Mouse (Mus musculus) ZHBTc4 (cell line): ENCODE results near the gene Syt8.

Source experiments
- DNase-seq: peaks from one replicate; pipeline ENCODE4 v3.0.0-alpha.2; 2011; ENCODE audit warnings: low read depth, low spot score

Gene Syt8

DNA sequence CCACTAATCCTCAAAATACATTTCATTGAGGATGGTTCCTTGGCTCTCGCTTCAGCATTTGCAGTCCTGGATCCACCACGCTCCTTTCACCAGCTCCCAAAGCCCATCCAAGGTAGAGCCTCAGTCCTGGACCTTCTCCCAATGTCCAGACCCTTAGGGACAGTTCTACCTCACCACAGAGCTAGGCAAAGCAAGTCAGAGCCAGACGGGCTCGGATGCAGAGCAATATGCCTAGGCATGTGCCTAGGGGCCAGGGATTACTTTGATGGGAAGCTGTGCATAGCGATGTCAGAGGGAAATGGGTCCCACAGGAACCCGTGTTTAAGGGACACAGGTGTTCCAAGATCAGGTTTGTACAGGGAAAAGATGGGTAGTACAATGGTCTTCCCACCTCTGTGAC lies 10.7 kb downstream of the Syt8 start:
- DNase-seq, result no peak

DNA sequence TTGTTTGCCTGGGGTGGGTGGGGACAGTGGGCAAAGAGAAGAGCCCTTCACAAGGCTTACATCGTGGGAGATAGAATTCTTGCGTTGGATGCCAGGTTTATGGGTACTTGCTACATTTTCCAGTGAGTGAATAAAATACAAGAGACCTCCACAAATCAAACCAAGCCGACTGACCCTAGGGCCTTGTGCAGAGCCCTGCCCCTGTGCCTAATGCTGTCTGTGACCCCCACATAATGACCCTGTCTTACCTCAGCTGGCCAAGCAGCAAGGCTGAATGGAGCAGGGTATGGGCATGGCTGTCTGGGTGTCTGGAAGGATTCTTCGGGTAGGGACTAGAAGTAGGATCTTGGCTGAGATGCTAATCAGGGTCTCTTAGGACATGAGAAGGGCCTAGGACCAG lies 11.6 kb downstream of the Syt8 start:
- DNase-seq, result no peak

DNA sequence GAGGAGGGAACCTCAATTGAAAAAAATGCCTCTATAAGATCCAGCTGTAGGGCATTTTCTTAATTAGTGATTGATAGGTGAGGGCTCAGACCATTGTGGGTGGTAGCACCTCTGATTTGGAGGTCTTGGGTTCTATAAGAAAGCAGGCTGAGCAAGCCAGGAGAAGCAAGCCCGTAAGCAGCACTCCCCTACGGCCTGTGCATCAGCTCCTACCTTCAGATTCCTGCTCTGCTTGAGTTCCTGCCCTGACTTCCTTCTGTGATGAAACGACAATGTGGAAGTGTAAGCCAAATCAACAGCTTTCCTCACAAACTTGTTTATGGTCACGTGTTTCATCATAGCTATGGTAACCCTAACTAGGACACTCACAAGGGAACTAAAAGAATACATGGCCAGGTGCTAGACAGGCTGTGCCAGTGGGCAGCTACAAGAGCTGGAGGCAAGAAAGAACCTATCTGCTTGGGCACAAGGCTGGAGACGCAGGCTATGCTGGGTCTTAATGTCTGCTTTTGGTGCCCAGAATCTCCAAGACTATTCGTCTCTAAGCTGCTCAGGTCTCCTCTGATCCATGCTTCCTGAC lies 14.5 kb downstream of the Syt8 start:
- no peak for DNase-seq

DNA sequence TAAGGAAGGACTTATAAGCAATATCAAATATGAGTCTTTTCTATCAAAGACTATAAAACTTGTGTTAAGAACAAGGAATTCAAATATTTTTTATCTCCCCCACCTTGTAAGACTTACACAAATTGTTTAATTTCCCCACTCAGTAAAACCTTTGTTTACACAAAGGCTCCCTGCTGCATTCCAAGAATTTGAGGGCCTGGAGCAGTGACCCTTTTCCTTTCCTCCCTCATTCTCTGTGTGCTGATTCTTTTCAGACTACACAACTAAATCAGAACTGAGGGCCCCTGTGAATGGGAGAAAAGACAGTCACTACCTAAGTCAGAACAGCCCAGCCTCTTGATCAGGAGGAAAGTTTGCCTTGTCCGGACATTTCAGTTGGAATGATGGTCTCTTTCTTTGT lies 20.1 kb downstream of the Syt8 start:
- no peak for DNase-seq

DNA sequence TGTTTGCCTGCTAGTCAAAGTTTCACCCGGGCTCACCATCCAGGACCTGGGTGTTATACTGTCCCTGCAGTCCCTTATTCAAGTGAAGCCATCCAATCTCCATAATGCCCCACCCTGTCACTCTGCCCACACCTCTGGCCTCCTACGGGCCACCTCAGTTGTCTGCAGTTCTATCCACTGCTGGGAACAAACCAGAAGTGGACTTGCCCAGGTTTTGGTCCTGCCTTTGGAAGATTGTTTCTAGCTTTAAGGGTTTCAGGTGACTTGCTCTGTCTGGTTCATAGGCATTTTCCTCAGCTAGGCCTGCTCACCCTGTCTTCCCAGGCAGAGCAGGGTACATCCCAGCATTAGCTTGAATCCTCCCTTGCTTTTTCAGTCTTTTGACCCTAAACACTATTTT lies 20.6 kb downstream of the Syt8 start:
- no peak for DNase-seq

DNA sequence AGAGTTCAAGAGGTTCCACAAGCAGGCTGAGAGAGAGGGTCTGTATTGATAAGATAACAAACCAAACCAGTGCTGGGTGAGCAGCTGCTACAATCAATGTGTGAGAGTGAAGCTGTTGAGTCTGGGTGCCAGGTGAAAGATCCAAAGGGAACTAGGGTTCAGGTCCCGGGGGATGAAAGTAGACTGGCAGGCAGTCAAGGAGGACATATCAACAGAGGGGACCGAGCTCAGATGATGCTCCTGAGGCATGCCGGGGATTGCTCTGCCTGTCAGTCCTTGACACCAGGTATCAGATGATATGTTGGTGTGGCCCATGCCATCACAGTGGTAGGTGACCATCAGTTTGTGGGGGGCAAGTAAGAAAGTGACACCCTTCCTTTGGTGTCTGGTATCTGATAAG lies 22.2 kb downstream of the Syt8 start:
- DNase-seq, result no peak

DNA sequence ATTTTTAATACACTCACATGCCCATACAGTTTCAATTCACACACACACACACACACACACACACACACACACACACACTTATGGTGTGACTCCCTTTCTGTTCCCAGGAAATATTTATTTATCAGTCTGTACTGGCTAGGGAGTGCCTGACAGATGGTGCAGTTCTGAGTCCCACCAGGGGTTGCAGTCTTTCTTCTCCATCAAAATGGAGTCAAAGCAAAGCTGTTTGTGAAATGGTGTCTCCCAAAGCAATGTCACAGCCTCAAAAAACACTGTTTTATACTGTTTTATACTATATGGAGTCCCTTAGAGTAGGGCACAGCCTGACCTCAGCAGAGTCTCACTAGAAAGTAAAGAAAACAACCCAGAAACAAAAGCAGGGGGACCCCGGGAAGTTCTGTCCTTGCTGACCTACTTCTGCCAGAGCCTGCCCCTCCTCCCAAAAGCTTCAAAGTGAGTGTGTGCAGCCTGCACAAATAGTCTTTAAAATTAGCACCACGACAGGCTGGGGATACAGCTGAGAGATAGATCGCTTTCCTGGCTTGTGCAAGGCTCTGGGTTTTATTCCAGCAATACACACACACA lies 22.7 kb downstream of the Syt8 start:
- no peak for DNase-seq

DNA sequence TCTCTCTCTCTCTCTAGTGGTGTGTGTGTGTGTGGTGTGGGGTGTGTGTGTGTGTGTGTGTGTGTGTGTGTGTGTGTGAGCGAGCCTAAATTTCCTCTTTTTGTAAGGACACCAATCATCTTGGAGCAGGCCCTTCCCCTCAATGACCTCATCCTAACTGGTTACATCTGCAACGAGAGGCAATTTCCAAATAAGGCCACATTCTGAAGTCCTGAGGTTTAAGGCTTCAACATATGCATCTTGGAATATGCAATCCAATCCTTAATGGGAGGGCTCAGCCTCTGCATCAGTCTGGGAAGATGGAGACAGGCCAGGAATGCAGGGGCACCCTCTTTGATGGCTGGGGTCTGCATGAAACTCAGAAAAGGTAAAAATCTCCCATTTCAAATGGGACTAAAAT lies 23.4 kb downstream of the Syt8 start:
- DNase-seq, result no peak

DNA sequence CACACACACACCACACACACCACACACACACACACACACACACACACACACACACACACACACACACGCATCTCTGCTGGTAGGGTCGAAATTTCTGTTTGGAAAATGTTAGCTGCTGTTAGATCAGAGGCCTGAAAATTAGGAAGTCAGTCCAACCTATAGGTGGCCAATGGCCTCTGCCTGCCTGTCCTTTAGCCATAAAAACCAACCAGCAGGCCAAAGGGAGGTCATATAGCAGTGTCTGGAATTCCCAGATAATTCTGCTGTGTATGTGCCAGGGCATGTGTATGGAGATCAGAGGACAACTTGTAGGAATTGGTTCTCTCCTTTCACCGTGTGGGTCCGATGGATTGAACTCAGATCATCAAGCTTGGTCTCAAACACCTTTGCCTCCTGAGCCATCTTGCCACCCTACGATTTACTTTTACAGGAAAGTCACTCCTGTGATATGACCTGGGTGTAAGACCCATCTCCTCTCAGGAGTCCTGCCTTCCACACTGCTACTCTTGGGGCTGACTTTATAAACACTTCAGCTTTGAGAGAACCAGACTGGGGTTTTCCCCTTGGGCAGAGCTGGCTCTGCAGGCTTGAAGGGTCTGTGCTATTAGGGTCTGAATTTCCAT lies 24.1 kb downstream of the Syt8 start:
- no peak for DNase-seq

DNA sequence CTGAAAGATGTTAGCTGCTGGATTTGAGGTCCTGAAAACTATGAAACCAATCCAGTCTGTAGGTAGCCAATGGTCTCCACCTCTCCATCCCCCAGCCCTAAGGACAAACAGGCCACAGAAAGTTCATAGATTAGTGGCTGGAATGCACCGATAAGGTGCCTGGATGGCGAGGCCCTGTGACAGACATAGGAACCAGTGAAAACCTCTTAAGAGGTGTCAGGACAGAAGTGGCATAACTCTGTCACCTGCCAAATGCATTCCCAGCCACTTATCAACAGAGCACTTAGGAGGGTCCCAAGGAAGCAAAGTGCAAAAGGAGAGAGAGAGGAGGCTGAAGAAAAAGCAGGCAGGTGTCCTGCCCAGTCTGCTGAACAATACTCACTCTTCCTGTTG lies 24.6 kb downstream of the Syt8 start:
- no peak for DNase-seq

DNA sequence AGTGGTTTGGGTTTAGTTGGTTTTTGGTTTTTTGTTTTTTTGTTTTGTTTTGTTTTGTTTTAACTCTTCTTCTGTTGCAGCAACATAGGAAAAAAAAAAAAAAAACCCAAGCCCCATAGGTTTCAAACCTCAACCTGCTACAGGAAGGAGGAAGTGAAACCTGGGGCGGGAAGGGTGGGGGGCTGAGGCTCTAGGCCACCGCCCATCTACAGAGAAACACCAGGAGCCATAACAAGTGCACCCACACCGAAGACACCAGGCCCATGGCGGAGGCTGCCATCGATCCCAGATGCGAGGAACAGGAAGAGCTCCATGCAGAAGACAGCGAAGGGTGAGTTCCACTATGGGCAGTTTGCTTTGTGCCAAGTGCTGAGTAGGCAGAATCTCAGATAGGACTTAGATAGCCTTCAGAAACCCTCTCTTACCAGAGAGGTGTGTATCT lies 26.0 kb downstream of the Syt8 start, which contains the start of gene Lsp1:
Gene Lsp1 (plus strand): TSS at position 174 of the 442 bp plus-strand sequence.
- DNase-seq, result no peak

DNA sequence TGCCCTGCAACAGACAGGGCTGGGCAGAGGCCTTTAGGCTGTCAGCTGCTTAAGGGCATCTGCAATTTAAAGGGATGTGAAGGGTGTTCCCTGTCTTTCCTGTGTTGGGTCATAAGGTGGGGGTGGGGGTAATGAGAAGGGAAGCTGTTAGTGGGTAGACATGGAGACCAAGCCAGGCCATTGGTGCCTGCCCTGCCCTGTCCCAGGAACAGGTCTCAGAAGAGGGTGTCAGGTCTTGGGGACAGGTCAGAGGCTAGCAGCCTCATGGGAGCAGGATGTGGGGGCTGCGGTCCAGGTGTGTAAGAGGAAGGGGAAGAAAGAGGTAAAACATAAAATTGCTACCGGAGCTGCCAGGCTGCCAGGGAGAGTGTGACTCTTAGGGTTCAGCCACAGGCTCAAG lies 26.8 kb downstream of the Syt8 start:
- DNase-seq, result no peak

DNA sequence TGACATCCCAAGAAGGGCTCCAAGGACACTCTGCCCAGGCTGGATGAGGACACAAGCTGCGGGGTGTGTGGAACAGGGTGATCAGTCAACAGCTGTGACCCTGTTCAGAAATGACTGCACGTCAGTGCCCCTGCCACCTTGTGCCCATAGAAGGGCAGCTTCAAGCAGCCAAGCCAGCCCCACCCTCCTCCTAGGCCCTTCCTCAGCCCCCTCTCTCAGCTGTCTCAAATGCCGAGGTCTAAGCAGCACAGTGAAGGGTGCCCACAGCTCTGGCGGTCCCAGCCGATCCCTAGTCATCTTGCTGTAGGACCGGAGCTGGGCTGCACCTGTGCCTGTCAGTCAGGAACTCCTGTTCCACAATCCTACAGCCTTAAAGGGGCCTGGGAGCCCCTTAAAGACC lies 27.5 kb downstream of the Syt8 start:
- no peak for DNase-seq

DNA sequence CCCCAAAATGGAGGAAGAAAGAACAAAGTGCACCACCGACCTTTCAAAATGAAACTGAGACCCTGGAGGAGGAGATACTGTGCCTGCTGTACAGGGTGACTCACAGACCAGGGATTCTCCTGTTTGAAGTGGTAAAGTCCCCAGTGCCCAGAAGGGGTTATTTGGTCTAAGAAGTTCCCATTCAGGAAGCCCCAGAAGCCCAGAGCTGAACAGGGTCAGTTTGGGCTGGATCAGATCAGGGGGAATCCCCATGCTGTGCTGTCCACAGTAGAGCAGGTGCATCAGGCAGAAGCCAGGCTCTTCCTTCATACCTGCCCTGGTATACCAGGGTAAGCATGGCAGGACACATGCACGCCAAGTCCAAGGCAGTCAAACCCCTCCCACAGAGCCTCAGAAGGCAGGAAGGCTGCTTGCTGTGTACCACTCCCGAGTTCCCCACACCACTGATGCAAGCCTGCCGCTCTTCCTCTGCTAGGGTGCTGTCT lies 28.0 kb downstream of the Syt8 start:
- no peak for DNase-seq

DNA sequence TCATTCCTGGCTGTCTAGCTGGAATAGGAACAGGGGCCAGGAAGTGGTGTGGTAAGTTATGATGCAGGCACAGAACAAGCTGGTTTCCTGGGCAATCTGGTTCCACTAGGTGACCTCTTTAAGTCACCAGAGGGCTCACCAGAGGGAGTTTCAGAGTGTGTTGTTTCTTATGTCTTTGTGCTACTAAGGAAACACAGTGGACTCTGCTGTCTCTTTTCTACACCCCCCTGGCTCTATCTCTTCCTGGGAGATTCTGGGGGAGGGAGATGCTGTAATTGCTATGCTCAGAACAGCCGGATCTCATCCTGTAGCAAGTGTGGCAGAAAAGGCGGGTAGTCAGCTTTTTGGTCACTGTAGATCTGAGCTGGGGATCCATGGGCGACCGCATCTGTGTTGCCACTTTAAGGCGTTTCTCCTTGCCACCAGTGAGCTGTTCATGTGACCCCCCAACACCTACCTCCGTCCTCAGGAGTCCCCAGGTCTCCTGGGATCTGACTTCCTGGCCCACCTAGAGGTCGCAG lies 35.6 kb downstream of the Syt8 start:
- no peak for DNase-seq

DNA sequence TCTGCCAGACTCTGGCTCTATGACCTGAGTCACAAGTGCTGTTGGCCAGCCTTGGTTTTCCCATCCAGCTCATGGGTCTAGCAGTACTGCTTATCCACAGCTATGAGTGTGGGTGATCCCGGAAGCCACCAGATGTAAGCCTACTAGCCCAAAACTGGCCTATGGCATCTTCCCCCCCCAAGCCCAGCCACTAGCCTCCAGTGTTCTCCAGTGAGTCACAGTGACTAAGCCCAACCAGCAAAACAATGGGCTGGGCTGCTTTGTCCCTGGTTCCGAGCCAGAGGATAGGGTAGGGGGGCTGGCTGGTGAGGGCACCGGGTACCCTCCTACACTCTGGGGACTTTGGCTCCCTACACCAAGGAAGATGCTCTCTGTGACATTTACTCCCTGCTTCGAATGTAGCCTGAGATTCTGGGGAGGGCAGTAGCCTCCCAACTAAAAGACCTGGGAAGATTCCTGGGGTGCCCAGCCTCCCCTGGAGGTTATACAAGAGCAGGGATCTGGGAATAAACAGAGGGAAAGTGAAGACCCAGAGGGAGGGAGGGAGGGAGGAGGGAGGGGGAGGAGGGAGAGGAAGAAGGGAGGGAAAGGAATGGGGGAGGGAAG lies 36.3 kb downstream of the Syt8 start:
- DNase-seq, result peak; percentile 46

DNA sequence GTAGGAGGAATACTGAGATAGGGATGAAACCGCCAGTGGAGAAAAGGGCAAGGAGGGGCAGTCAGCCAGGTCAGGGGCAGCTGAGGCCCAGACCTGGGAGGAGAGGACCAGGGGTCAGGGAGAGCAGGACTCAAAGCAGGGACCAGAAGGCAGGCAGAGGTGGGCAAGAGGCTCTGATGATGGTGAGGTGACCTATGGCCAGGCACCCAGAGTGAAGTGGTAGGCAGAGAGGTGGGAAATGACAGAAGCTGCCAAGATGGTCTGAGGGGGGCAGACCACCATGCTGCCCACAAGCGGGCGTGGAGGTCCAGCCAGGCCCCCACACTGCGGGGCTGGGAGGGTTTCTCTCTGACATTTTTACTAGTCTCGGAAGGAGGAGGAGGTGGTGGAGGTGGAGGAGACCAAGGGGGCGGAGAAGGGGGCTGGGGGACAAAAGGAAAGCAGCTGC lies 36.8 kb downstream of the Syt8 start:
- no peak for DNase-seq

DNA sequence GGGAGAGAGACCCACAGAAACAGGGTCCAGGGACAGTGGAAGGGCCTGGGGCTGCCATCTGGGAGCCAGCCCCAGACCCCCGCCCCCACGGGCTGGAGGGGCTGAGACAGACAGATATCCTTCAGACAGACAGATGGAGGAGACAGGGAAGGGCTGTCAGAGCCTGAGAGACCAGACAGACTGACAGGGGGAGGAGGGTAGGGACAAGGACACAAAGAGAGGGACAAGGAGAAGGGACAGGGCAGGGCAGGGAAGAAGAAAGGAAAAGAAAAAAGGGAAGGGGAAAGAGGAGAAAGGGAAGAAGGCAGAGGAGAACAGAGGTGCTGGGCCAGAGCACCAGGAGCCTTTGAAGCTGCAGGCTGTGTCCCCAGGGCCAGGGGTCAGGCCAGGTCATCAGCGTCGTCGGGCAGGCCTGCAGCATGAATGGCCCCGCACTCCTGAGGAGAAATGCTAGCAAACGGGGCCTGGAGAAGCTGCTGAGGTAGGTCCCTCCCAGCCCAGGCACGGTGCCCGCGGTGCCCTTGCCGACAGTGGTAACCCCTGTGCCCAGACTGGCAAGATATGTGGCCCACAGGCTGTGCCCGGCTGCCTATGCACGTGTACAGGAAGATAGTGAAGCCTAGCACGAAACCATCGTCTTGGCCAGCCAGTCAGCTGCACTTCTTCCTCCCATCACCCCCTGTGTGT lies 37.4 kb downstream of the Syt8 start:
- DNase-seq, result no peak

DNA sequence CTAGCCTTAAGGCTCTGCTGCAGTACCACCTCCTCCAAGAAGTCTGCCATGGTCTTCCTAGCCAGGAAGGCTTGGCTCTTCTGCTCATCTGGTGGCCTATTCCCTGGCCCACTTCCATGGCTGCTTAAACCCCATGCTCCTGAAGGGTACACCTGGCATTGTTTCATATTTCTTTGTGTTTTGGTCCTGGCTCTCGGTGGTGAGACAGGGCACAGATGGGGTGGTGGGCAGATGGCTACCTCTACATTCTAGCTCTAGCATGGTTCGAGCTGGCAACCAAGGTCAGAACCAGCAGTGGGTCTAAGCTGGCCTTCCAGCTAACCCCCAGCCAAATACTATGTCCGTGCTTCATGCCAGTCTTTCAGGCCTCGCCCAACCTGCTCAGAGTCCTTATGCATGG lies 38.3 kb downstream of the Syt8 start:
- DNase-seq, result no peak

DNA sequence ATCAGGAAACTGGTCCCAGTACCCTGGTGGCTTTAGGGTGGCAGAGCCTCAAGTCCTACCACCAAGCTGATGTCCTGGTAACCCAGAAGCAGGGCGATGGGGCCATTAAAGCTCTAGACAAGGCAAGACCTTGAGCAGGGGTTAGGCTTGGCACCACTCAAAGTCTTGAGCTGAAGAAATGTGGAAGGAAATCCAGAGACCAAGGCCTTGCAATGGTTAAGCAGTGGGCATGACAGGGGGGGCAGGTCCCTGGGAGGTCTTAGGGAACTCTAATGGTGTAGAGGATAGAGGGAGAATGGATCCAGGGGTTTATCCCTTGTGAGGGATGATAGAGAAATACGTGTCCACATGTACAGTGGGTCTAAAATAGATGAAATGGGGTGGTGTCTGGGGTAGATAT lies 38.8 kb downstream of the Syt8 start:
- DNase-seq, result no peak

DNA sequence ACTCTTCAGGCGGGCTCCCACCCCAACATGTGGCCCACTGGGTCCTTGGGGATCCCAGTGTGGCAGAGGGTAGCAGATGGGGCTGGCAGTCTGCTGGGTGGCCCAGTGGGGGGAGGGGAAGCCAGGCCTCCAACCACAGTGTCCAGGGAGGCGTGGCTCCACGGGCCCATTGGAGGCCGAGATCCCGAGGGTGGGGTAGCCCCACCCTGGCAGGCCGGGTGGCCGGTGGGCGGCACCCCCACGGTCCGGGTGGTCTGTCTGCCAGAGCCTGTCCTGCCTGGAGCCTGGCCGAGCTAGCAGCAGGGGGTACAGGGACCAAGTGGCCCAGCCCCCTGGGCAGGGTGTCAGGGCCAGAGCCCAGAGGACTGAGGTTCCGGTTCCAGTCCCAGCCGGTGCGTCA lies 40.1 kb downstream of the Syt8 start:
- DNase-seq, result no peak

DNA sequence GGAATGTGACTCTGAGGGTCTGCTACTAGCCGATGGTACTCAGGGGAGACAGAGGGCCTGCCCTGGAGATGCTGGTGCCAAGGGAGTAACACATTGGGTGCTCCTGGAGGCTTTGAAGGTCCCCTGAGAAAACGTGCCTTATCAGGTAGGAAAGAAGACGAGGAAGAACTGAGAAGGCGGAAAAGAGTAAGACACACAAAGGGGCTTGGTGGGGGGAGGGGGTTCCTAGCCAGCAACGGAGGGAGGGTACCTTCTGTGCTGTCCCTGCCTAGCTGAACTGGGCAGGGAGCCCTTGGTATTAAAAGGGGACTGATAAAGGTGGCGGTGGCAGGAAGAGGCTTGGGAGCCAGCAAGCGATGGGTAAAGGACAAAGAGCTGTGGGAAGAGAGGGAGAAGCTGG lies 41.0 kb downstream of the Syt8 start:
- DNase-seq, result no peak
